Mouse (Mus musculus) small intestine, adult 2 months (tissue): ENCODE results near the gene Mphosph9.

Experiments used
- CTCF ChIP-seq: fragments of 200-500 bp; IDR thresholded peaks from 2 replicates; pipeline ENCODE4 v1.5.1; 2012; ENCODE audit warnings: low read depth, mild to moderate bottlenecking, control low read depth, inconsistent platforms, low read length, moderate library complexity, mixed read lengths; ENCODE audit not compliant: insufficient replicate concordance, insufficient read length; ENCODE audit errors: extremely low read depth
- POLR2A ChIP-seq: fragments of 200-500 bp; IDR thresholded peaks from 2 replicates; pipeline ENCODE4 v1.6.1; 2012; ENCODE audit warnings: low read depth, mild to moderate bottlenecking, control low read depth, inconsistent platforms, low read length, moderate library complexity

- TF ChIP-seq CTCF (no peak), POLR2A (no peak)
These were observed 108.8 kb downstream of the Mphosph9 start for GRCm38 (mm10) chr5:124218986-124219385.
